Mouse (Mus musculus) spleen, postnatal 14 days (tissue): Measurements from ENCODE around the gene Ntn4.
A peak's percentile ranks its signal among the peaks of the same experiment; 100 is the strongest.

Experiments used
- DNase-seq, 2 experiments: peaks; one replicate each; pipeline ENCODE4 v3.0.0; 2021 to 2022; ENCODE audit warnings: low spot score in 2 of 2

Ntn4 gene

DNA sequence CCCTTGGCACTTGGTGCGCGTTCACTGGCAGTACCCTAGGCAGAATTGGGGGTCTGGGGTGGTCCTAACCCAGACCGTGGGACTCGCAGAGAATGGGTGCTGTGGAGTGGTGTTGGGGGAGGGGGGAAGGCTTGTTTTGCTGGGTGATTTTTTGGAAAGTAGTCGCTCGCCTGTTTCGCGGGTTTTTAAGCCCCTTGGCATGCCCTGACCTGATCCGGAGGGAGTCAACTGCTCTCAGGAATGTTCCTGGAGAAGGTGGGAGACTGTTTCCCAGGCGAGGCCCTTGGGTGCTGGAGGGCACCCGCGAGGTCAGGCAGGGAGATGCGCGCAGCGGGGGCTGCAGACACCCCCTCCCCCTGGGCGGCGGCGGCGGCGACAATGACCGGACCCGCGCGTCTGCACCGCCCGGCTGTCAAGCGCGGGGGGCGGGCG is at the start of gene Ntn4:
TSS of gene Ntn4 (plus strand) at position 161 of the 432 bp plus-strand sequence.
- DNase-seq: no peak

DNA sequence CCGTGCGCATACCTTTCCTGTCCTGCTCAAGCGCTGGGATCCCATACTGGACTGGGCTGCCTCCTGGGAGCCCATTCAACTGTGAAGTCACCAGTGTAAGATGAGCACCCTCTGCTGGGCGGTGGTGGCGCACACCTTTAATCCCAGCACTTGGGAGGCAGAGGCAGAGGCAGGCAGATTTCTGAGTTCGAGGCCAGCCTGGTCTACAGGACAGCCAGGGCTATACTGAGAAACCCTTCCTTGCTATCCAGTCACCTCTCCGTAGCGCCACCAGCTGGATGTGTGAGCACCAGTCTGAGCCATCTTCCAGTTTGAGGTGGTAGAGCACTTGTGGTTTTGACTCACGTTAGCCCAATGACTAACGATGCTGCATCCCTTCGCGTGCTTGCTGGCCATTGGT is 48.0 kb upstream of the Ntn4 start:
- DNase-seq: peak in 1 of 2 experiments; percentile 14

DNA sequence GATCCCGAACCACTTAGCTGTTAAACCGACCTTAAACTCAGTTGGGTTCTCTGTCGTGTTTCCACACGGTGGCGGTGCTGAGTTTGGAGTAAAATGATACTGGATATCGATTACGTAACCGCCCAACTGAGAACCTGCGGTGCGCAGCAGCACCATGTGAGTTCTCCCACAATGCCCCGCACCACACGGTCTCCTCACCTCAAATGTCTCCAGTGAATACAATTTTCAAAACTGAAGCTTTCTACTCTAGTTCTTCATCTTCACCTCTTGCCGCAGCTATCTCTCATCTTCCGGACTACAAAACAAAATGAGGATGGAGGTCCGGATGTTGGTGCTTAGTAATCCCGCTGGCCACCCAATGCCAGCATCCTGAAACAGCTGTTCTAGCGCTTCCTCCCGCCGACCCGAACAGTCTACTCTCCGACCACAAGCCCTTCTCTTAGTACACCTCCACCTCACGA is 46.4 kb upstream of the Ntn4 start:
- DNase-seq: peak; percentile 54 to 68

DNA sequence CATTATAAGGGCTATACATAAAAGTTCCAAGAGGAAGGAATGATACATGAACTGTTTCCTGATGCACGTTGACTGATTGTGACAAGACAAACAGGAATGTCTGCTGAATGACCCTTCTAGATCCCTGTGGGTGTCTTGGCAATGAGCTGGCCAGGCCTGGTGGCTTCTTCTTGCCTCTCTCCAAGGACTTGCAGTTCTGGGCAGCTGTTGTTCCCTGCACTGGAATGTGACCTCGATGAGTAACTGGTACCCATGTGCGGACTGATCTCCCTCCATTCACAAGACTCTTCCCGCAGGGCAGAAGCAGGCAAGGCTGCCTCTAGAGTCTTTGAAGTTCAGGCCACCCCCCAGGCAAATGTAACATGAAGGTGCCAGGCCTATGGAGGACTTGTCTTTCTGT is 44.6 kb upstream of the Ntn4 start:
- no peak for DNase-seq

DNA sequence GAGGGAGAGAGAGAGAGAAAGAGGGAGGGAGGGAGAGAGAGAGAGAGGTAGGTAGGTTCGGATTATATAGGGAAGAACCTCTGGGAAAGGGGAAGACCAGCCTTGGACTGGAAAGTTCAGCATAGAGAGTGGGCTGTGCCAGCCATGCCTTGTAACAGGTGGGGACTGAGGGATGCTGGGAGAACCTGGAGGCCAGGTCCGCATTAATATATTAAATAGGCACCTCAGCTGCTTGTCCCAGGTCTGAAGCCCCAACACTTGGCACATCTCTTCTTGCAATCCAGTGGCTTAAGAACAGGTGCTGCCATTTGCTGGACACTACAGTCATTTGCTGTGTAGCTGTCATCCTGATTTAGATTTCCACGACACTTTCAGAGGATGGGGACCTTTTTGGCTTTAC is 43.8 kb upstream of the Ntn4 start:
- no peak for DNase-seq

DNA sequence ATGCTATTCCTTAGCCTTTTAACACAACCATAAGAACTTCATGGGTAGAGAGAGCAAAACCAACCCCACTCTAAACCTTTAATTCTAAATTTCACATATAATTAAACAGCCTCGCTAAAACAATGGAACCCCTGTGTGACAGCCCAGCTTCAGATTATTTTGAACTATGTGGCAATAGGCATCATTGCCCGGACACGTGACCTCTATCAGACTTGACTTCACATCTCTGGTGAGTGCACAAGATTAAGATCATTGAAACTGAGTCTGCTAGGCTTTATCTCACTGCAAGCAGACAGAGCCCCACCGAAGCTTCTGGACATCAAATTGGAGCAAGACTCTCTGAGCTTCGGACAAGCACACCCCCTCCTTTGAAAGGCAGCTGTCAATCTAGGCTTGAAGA is 38.2 kb upstream of the Ntn4 start:
- no peak for DNase-seq

DNA sequence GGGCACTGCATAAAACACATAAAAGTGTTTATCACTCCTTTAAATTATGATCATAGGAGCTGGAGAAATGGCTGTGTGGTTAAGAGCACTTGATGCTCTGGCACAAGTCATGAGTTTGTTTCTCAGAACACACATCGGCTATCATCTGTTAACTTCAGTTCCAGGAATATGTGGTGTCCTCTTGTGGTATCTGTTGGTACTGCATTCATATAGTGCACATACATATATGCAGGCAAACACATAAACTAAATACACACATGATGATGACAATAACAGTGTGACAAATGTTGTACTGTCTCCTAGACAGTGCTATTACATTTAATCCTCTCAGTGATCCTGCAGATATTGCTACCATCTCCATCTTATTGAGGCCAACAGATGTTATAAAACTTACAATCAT is 37.2 kb upstream of the Ntn4 start:
- DNase-seq: no peak

DNA sequence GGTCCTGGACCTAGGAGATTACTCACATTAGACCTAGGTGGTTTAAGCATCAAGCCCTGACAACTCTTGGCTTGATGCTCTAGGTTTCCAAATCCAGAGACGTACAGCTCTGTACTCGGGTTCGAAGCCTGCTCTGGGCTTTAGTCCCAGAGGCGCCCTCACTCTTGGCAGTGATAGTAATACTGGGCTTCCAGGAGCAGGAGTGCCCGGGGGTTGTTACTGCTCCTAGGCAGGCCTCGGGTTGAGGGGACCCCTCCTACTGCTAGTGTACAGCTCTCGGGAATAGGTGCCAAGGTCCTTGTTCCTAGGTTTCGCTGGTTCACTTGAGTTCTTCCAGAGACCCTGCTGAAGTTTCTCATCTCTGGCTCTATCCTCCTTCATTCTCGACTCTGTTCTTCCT is 34.2 kb upstream of the Ntn4 start:
- DNase-seq: no peak

DNA sequence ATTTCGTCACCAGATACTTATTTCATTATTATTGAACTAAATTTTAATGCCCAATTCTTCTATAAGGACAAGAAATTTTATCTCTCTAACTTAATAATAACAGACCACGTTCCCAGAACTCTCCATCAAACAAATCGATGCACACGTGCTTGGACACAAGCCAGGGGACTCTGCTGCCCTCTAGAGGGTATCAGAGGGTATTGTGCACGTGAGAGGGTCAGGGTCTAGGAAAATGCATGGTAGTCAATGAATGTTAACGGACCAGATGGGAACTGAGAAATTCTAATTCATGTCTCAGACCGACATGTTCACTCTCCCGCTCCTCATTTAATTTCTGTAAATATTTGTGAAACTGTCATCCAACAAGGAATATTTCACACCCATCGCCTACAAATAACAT is 32.4 kb upstream of the Ntn4 start:
- DNase-seq: no peak

DNA sequence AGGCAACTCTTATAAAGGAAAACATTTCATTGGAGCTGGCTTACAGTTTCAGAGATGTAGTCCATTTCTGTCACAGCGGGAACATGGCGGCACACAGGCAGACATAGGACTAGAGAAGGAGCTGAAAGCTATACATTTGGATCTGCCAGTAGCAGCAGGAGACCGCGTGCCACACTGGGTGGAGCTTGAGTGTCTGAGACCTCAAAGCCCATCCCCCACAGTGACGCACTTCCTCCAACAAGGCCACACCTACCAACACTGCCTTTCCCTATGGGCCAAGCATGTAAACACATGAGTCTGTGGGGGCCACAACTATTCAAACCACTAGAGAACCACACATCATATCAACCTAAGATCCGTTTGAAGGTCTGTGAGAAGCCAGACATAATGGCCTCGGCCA is 31.2 kb upstream of the Ntn4 start:
- no peak for DNase-seq

DNA sequence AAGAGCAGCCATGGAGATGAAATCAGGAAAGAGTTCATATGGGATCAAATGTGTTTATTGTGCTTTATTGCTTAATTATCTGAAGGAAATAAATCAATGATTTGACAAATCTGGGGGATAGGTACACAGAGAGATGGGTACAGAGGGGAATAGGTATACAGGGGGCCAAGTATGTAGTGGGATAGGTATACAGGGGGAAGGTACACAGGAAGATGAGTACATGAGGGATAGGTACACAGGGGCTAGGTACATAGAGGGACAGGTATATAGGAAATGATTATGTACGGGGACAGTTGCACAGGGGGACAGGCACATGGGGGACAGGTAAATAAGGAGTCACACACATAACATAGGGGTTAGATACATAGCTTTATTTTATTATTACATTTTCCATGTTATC is 29.6 kb upstream of the Ntn4 start:
- no peak for DNase-seq

DNA sequence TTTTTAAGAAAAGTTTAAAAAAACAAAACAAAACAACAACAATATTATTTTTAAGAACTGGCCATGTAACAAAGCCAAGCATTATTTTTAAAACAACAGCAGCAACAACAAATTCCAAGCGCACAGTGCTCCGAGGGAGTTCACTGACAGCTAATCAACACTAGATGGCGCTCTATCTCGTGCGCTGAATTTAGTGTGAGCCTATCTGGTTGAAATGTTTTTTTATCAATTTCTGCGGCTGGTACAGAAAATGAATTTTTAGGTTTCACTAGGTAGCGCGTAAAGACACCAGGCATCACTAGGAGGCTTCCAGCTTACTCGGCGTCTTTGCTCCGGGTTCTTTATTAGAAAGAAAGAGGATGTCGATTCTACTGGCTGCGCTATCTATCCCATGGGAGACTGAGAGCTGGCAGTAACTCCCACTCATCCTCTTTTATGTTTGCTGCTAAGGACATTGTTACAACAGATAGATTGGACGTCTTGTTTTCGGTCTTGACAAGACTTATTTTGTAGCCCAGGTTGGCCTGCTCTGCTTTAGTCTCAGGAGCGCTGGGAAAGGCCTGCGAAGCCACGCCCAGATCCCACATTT is 29.0 kb upstream of the Ntn4 start:
- no peak for DNase-seq

DNA sequence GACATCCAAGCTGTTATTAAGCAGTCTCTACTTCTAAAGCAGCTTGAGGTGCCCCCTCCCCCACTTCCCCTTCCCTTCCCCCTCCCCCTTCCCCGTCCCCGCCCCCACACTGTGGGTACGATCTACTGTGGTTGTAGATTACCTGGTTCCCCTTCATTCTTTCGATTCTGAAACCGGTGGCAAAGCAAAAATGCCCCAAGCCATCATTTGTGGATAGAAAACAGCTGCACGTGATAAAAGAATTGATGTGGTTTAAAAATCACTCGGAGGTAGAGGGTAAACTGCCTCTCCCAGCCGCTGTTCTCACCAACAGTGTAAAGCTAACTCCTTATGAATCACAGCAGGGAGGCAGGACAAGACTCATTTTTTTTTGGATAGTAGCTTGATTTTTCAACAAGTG is 25.6 kb upstream of the Ntn4 start:
- no peak for DNase-seq

DNA sequence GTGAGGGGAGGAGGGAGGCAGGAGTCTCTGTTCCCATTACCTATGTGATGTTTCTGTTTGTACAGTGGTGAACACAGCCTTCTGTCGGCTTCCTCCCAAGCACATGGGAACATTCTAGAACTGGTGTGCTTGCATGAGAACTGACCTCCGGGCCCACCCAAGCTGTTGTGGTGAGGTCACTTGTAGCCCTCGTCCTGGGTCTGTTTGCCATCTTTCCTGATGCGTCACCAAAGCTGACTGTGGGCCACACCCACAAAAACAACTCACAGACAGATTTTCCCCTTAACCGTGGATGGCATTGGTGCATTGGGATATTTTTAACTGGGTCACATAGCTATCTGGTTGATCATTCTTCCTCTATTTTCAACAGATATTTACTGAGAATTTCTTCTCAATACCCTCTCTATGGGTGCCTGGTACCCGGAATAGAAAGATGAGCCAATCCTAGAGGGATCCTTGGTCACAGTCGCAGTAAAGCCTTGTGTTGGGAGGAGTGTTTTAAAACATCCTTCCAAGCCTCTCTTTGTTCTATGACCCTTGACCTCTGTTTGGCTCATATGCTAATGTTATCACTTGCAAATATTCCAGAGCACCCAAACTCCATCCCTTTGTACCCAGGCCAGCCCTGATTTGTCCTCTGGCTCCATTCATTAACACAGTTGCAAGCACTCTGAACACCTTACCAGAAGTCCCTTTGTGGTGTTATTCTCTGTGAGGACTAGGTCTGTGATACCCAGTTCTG is 19.9 kb upstream of the Ntn4 start:
- no peak for DNase-seq

DNA sequence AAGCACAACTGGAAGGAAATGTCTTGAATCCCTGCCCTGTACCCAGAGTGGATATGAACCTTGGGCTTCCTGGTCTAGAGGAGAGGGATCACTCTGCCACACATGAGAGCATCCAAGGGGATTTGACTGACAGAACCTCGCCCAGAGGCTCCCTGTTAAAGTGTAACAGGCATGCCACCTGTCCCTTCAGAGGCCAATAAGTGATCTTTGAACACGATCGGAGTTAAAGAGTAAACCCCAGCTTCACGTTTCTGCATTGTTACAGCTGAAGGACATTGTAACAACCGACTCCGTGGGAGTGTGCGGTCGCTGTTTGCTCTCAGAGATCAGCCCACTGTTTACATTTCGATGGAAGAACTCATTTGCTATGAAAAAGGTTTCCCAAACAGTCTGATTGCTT is 16.8 kb upstream of the Ntn4 start:
- no peak for DNase-seq

DNA sequence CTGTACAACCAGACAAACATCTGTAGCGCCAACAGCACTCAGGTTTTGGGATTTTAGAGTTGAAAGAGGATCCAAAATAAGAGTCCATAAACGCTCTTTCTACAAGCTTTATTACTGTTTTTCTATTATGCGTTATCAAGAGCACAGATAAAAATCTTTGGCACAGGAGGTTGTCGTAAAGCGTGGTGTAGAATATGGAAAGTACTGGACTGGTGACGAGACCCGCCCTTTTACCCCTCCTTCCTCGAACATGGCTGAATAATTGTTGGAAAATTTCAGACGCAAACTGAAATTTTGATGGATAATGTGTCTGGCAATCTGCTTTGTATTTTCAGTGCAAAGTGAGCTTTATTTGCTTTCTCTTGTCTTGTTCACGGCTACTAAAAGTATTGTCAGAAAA is 16.3 kb upstream of the Ntn4 start:
- DNase-seq: no peak

DNA sequence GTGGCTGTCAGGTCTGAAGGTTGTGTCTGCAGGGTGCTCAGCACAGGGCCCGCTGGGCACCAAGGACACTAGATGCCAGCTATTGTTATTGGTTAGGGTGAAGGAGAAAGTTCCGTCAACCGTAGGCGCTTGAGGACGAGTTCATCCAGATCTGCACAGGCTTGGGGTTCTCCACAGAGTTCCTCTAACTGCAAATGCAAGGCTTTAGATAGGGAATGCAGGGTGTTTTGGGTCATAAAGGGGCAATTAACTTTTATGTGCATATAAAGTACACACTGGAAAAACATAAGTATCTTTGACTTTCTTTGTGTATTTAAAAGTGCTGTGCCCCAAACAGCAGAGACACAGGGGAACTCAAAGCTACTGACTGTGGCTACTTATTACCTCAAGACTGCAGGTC is 10.2 kb upstream of the Ntn4 start:
- DNase-seq: no peak

DNA sequence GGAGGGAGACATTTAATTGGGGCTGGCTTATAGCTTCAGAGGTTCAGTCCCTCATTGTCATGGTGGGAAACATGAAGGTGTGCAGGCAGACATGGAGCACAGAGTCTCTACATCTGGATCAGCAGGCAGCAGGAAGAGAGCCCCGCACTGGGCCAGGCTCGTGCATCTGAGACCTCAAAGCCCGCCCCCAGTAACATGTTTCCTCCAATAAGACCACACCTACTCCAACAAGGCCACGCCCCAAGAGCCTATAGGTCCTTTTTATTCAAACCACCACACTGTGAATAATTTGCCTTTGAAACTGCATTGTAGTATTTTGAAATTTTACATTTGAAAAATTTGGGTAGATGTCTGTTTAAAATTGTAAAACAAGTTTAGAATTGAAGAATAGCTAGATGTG is 8.4 kb upstream of the Ntn4 start:
- DNase-seq: no peak

DNA sequence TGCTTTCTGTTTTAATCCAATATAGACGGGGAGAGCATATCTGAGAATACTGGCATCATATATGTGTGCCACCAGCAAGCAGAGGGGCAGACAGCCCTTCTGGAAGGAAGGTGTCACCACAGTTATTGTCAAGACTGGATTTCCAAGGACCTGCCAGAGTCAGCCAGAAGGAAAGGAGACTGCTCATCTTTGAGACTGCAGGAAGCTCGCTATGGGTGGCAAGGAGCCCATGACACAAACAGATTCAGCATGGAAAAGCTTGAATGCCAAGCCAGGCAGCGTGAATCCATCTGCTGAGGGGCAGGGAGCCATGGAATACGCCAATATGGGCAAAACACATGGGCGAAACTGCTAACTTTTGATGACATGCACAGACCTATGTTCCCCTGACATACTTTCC is 6.9 kb upstream of the Ntn4 start:
- DNase-seq: no peak

DNA sequence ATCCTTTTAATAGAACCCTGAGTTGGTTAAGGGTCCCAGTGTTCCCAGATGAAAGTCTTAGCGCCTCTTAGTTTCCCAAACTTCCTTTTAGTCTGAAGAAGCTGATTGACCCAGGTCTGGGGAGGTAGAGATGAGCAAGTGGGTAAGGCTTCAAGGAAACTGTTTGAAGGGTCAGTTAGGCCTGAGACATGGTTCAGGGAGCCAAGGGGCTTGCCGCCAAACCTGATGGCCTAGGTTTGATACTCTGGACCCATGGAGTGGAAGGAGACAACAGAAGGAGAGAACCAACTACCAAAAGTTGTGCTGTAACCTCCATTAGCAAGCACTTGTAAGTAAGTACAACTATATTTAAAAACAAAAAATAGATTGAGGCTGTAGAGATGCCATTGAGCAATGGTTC is 6.5 kb upstream of the Ntn4 start:
- no peak for DNase-seq

DNA sequence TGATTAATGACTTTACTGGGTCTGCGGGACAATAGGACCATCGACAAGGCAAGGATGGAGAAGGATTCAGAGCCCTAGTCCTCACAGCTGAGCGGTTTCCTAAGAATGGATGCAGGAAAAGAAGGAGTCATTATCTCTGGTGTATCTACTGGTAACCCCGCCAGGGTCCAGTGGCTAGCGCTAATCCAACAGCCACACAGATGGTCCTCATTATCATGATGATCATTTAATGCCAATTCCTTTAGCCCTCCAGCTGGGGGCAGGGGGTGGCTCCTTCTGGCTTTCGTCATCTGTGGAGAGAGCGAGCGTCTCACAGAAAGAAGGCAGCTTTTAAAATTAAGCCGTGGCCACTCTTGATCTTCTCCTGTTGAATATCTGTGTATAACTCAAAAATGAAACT is 4.5 kb upstream of the Ntn4 start:
- DNase-seq: no peak

DNA sequence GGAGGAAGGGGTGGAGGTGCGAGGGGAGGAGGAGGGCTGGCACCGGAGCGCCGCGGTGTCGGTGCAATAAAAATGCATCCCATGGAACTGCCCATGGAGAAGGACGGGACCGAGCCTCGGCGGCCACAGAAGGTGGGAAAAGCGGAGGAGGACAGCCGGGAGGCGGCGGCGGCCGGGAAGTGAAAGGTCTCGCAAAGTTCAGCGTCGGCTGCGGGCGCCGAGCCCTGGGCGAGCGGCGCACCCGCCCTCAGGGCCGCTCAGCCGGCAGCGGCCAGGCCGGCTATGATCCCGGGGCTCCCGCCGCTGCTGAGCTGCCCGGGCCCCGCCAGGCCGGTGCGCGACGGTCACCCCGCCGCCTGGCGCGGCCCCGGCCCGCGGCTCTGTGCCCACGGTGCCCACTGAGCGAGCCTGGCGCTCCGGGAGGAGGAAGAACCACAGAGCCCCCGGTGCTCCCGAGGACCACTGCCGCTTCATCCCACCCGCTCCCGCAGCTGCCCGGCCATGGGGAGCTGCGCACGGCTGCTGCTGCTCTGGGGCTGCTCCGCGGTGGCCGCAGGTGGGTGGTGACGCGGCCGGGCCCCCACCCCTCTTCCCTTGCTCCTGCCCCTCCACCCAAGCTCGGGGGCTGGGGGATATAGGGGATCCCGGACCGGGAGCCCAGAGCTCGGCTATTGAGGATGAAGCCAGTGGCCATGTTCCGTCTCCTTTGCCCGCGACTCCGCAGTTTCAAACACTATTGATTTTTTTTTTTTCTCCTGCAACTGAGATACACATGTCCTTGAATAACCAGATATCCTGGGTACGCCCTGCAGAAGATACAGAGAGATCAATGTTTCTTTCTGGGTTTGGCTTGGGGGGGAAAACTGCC is 706 bp downstream of the Ntn4 start:
- DNase-seq: no peak
